Mouse (Mus musculus): Measurements from ENCODE around the gene Cpne4. TPM values are rescaled to one million over a fixed set of nuclear protein-coding genes. Genes with fewer than 3 reads are reported as not detected.

Gene Cpne4
- polyA plus RNA-seq, 1 experiment from 2014 or later, result 0.73 TPM

- WGBS, result 60% methylated on average over 2 of the region's 2 CpGs
- no peak overlapping the region for H3K4me2 ChIP-seq (replicated peaks)
- ATAC-seq, result no peak
- H3K4me1 ChIP-seq (replicated peaks), result no peaks in the 10 kb centered on the region
- H3K36me3 ChIP-seq, result no peaks in the 10 kb centered on the region
- H3K9me3 ChIP-seq, result no peaks in the 10 kb centered on the region
- no peak overlapping the region for H3K4me3 ChIP-seq (replicated peaks)
- no peaks in the 10 kb centered on the region for H3K27me3 ChIP-seq (replicated peaks)
- no peak overlapping the region for H3K27ac ChIP-seq
- no peak overlapping the region for H3K9ac ChIP-seq
Observed at GRCm38 (mm10) chr9:104901827-104902226, 354.7 kb downstream of the Cpne4 start.

- no peaks in the 10 kb centered on the region for H3K36me3 ChIP-seq
- no peaks in the 10 kb centered on the region for H3K9me3 ChIP-seq
- H3K4me3 ChIP-seq (replicated peaks), result no peak overlapping the region
- no peak overlapping the region for H3K9ac ChIP-seq
- H3K4me2 ChIP-seq (replicated peaks), result no peak overlapping the region
- H3K4me1 ChIP-seq (replicated peaks), result no peaks in the 10 kb centered on the region
- no peaks in the 10 kb centered on the region for H3K27me3 ChIP-seq (replicated peaks)
- no peak for ATAC-seq
- 57% methylated on average over 2 of the region's 2 CpGs for WGBS
- H3K27ac ChIP-seq, result no peak overlapping the region
Observed at GRCm38 (mm10) chr9:104912686-104913085, 365.6 kb downstream of the Cpne4 start.

DNA sequence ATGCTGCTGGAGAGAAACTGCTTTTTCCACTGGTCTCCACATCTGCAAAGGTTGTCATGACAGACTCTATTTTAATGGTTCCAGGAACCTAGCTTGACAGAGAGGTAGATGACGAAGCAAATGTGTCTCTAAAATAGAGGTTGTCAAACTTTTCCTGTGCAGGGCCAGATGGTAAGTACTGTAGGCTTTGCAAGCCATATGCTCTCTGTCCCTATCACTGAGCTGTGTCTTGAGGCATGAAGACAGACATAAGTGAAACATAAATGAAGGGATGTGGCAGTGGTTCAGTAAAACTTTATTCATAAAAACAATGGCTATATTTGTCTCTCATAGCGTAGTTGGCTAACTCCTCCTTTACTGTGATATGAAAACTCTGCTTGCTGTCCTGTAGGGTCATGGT is 366.2 kb downstream of the Cpne4 start:
- H3K4me3 ChIP-seq (replicated peaks), result no peak overlapping the region
- H3K27me3 ChIP-seq (replicated peaks), result no peaks in the 10 kb centered on the region
- no peak overlapping the region for H3K27ac ChIP-seq
- H3K4me1 ChIP-seq (replicated peaks), result no peaks in the 10 kb centered on the region
- ATAC-seq, result no peak
- H3K4me2 ChIP-seq (replicated peaks), result no peak overlapping the region
- no peaks in the 10 kb centered on the region for H3K9me3 ChIP-seq
- 76% methylated on average over 2 of the region's 2 CpGs for WGBS
- no peak overlapping the region for H3K9ac ChIP-seq
- H3K36me3 ChIP-seq, result no peaks in the 10 kb centered on the region

DNA sequence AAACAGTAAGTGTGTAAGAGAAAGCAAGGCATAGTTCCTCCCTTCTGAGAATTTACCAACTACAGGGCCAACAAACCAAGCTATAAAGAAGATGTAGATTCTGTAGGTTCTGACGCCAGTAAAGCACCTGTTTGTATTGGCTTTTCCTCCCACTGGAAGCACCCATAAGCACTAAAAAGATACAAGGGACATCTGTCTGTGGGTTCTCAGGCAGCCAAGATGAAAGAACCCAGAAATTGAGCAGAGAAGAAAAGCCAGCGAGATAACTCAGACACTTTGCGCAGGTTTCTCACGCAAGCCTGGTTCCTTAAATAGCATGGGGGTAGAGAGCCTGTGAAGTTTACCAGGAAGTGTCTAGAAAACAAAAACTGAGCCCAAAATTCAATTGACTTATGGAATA is 374.1 kb downstream of the Cpne4 start:
- no peaks in the 10 kb centered on the region for H3K9me3 ChIP-seq
- no peak overlapping the region for H3K4me2 ChIP-seq (replicated peaks)
- H3K27me3 ChIP-seq (replicated peaks), result no peaks in the 10 kb centered on the region
- WGBS, result 86% methylated on average over 4 of the region's 4 CpGs
- H3K4me3 ChIP-seq (replicated peaks), result no peak overlapping the region
- no peak overlapping the region for H3K27ac ChIP-seq
- H3K9ac ChIP-seq, result no peak overlapping the region
- no peak for ATAC-seq
- H3K4me1 ChIP-seq (replicated peaks), result no peaks in the 10 kb centered on the region
- H3K36me3 ChIP-seq, result no peaks in the 10 kb centered on the region

DNA sequence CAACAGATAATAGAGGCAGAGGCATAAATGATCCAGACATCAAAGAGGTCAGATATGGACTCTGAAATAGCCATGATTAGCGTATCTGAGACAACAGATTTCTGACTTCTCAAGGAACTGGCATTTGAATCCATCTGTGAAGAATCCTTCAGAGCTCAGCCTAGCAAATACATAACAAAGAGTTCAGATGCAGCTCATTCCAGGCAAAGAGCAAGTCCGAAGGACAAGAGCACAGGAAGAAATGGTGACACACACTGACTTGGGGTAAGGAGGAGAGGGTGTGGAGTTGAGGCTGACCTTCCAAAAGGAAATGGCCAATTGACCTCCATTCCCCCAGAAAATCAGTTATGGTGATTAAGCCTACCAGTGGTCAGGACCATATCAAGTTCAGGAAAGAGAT is 375.0 kb downstream of the Cpne4 start:
- Histone ChIP-seq H3K9ac (no peak overlapping the region), H3K4me2 (replicated peaks) (no peak overlapping the region), H3K4me3 (replicated peaks) (no peak overlapping the region), H3K27ac (no peak overlapping the region), H3K9me3 (no peaks in the 10 kb centered on the region), H3K27me3 (replicated peaks) (no peaks in the 10 kb centered on the region), H3K4me1 (replicated peaks) (no peaks in the 10 kb centered on the region), H3K36me3 (no peaks in the 10 kb centered on the region)
- WGBS, result 73% methylated on average over 2 of the region's 2 CpGs
- ATAC-seq, result no peak

GRCm38 (mm10) chr9:104928806-104929205 is 381.7 kb downstream of the Cpne4 start:
- Histone ChIP-seq H3K27ac (no peak overlapping the region), H3K4me2 (replicated peaks) (no peak overlapping the region), H3K27me3 (replicated peaks) (no peaks in the 10 kb centered on the region), H3K9ac (no peak overlapping the region), H3K4me1 (replicated peaks) (no peaks in the 10 kb centered on the region), H3K4me3 (replicated peaks) (no peak overlapping the region), H3K9me3 (no peaks in the 10 kb centered on the region), H3K36me3 (no peaks in the 10 kb centered on the region)
- 79% methylated on average over 9 of the region's 9 CpGs for WGBS
- no peak for ATAC-seq

- no peak overlapping the region for H3K4me2 ChIP-seq (replicated peaks)
- no peak for ATAC-seq
- H3K27me3 ChIP-seq (replicated peaks), result no peaks in the 10 kb centered on the region
- H3K36me3 ChIP-seq, result no peaks in the 10 kb centered on the region
- no peak overlapping the region for H3K4me3 ChIP-seq (replicated peaks)
- no peaks in the 10 kb centered on the region for H3K4me1 ChIP-seq (replicated peaks)
- H3K9me3 ChIP-seq, result no peaks in the 10 kb centered on the region
- WGBS, result 78% methylated on average over 4 of the region's 4 CpGs
- no peak overlapping the region for H3K27ac ChIP-seq
- no peak overlapping the region for H3K9ac ChIP-seq
Observed at GRCm38 (mm10) chr9:104940389-104940788, 393.3 kb downstream of the Cpne4 start.

- Histone ChIP-seq H3K36me3 (no peaks in the 10 kb centered on the region), H3K9ac (no peak overlapping the region)
Observed at GRCm38 (mm10) chr9:104950551-104950950, 403.5 kb downstream of the Cpne4 start.

DNA sequence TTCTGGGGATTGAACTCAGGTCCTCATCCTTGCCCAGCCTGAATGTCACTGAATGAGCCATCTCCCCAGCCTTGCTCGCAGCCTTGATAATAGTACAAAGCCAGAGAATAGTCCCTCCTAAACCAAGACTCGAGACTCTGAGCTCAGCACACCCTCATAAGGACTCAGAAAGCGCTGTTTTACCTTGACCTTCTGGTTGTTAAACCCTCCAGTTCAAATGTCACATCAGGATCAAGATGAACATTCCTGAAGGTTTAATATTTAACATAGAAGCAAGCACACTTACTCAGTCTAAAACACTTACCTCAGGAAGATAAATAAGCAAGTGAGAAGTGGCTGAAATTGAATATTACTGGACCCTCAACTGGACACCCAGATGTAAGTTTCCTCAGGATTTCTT is 405.1 kb downstream of the Cpne4 start:
- WGBS, result 52% methylated on average over 3 of the region's 3 CpGs
- Histone ChIP-seq H3K27me3 (replicated peaks) (no peaks in the 10 kb centered on the region), H3K4me1 (replicated peaks) (no peaks in the 10 kb centered on the region), H3K36me3 (no peaks in the 10 kb centered on the region), H3K9ac (no peak overlapping the region), H3K4me3 (replicated peaks) (no peak overlapping the region), H3K4me2 (replicated peaks) (no peak overlapping the region), H3K9me3 (no peaks in the 10 kb centered on the region), H3K27ac (no peak overlapping the region)
- no peak for ATAC-seq

More at GRCm38 (mm10) chr9:104950551-104950950, 403.5 kb downstream of the Cpne4 start:
- no peaks in the 10 kb centered on the region for H3K9me3 ChIP-seq
- H3K4me1 ChIP-seq (replicated peaks), result no peaks in the 10 kb centered on the region
- H3K27ac ChIP-seq, result no peak overlapping the region
- H3K4me2 ChIP-seq (replicated peaks), result no peak overlapping the region
- H3K27me3 ChIP-seq (replicated peaks), result no peaks in the 10 kb centered on the region
- no peak for ATAC-seq
- WGBS, result 61% methylated on average over 4 of the region's 4 CpGs
- no peak overlapping the region for H3K4me3 ChIP-seq (replicated peaks)

- Histone ChIP-seq H3K9ac (no peak overlapping the region), H3K9me3 (no peaks in the 10 kb centered on the region), H3K36me3 (no peaks in the 10 kb centered on the region), H3K27me3 (replicated peaks) (no peaks in the 10 kb centered on the region), H3K4me1 (replicated peaks) (no peaks in the 10 kb centered on the region), H3K4me2 (replicated peaks) (no peak overlapping the region), H3K4me3 (replicated peaks) (no peak overlapping the region), H3K27ac (no peak overlapping the region)
- 77% methylated on average over 7 of the region's 7 CpGs for WGBS
- ATAC-seq, result no peak
Observed at GRCm38 (mm10) chr9:104972828-104973227, 425.7 kb downstream of the Cpne4 start.

- 81% methylated on average over 2 of the region's 2 CpGs for WGBS
- no peaks in the 10 kb centered on the region for H3K27me3 ChIP-seq (replicated peaks)
- no peak overlapping the region for H3K4me3 ChIP-seq (replicated peaks)
- H3K36me3 ChIP-seq, result no peaks in the 10 kb centered on the region
- no peak overlapping the region for H3K4me2 ChIP-seq (replicated peaks)
- no peaks in the 10 kb centered on the region for H3K9me3 ChIP-seq
- ATAC-seq, result no peak
- no peak overlapping the region for H3K9ac ChIP-seq
- no peaks in the 10 kb centered on the region for H3K4me1 ChIP-seq (replicated peaks)
- H3K27ac ChIP-seq, result no peak overlapping the region
Observed at GRCm38 (mm10) chr9:104981934-104982548, 435.0 kb downstream of the Cpne4 start.

- Histone ChIP-seq H3K27me3 (replicated peaks) (no peaks in the 10 kb centered on the region), H3K4me3 (replicated peaks) (no peak overlapping the region), H3K4me1 (replicated peaks) (no peaks in the 10 kb centered on the region), H3K9me3 (no peaks in the 10 kb centered on the region), H3K36me3 (no peaks in the 10 kb centered on the region), H3K4me2 (replicated peaks) (no peak overlapping the region), H3K9ac (no peak overlapping the region), H3K27ac (no peak overlapping the region)
- 57% methylated on average over 1 of the region's 1 CpGs for WGBS
- no peak for ATAC-seq
Observed at GRCm38 (mm10) chr9:104998225-104998624, 451.1 kb downstream of the Cpne4 start.

DNA sequence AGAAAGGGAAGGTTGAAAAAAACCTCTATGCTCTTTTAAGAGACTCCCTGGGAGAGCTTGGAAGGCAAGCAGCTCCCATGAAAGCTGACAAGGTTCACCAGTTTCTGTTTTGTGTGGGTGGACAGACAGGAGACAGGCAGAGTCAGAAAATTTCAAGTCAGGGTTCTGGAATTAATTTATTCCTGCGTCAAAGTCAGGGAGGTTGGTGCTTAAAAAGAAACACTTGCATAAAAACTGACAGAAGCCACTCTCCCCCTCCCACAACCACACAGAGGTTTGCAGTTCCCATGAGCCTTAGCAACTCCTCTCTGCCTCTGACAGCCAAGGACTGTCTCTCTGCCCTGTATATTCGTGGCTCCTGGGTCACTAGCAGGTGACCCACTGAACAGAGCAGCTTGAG is 463.6 kb downstream of the Cpne4 start:
- H3K4me3 ChIP-seq (replicated peaks), result no peak overlapping the region
- no peaks in the 10 kb centered on the region for H3K27me3 ChIP-seq (replicated peaks)
- no peaks in the 10 kb centered on the region for H3K36me3 ChIP-seq
- no peak overlapping the region for H3K4me2 ChIP-seq (replicated peaks)
- no peak overlapping the region for H3K27ac ChIP-seq
- no peak overlapping the region for H3K9ac ChIP-seq
- H3K4me1 ChIP-seq (replicated peaks), result no peaks in the 10 kb centered on the region
- ATAC-seq, result no peak
- no peaks in the 10 kb centered on the region for H3K9me3 ChIP-seq
- WGBS, result 40% methylated on average over 2 of the region's 2 CpGs

All from intestine, embryonic 15.5 days (tissue).